Mouse (Mus musculus) layer of hippocampus, adult 18-20 months (tissue): ENCODE data around the gene Nckap5l. TPM values are rescaled to one million over a fixed set of nuclear protein-coding genes. Genes with fewer than 3 reads are reported as not detected.

Source experiments
- total RNA-seq, 2 experiments: library from RNA; stranded (reverse); gene quantifications; 2 replicates each; pipeline ENCODE4 v1.2.3; 2021

Nckap5l gene
- total RNA-seq, 2 experiments from 2014 or later = 15.8 to 16.5 TPM

Other genes starting within 250 kb of the Nckap5l start
- 10 to 100 TPM; 91.0 to 91.6 TPM for gene Kcnh3, start 232.9 kb downstream of the Nckap5l start, total RNA-seq
- 10 to 100 TPM; 77.2 to 78.3 TPM for gene Mcrs1, start 205.8 kb downstream of the Nckap5l start, total RNA-seq
- 10 to 100 TPM; 93.2 to 93.7 TPM for gene Prpf40b, start 162.7 kb downstream of the Nckap5l start, total RNA-seq
- gene Fam186b, start 161.9 kb downstream of the Nckap5l start, total RNA-seq = 1 to 10 TPM; 1.6 to 2.2 TPM
- gene Fmnl3, start 87.3 kb downstream of the Nckap5l start, total RNA-seq = 1 to 10 TPM; 7.1 to 8.8 TPM
- 100 to 1,000 TPM; 359 to 374 TPM for gene Tmbim6, start 64.9 kb downstream of the Nckap5l start, total RNA-seq
- 1 to 10 TPM; 5.0 TPM for gene Bcdin3d, start 17.0 kb upstream of the Nckap5l start, total RNA-seq
- 100 to 1,000 TPM; 421 to 452 TPM for gene Faim2, start 70.4 kb upstream of the Nckap5l start, total RNA-seq
- gene Aqp2, start 121.3 kb upstream of the Nckap5l start, total RNA-seq = not detected
- gene Aqp5, start 133.0 kb upstream of the Nckap5l start, total RNA-seq = not detected
- gene Aqp6, start 143.7 kb upstream of the Nckap5l start, total RNA-seq = not detected
- gene Racgap1, start 193.9 kb upstream of the Nckap5l start, total RNA-seq = 1 to 10 TPM; 3.8 to 6.8 TPM
- 10 to 100 TPM; 29.6 to 36.9 TPM for gene Asic1, start 212.6 kb upstream of the Nckap5l start, total RNA-seq
- 100 to 1,000 TPM; 108 to 109 TPM for gene Smarcd1, start 244.4 kb upstream of the Nckap5l start, total RNA-seq
- gene Gm17349, start 247.7 kb upstream of the Nckap5l start, total RNA-seq = 1 to 10 TPM; 5.0 to 8.7 TPM